Mouse (Mus musculus) R1 (cell line): ENCODE results near the gene Mylpf.

Source experiments
- DNase-seq: peaks from one replicate; pipeline ENCODE4 v3.0.0-alpha.2; 2018; ENCODE audit warnings: low read depth, low spot score

The Mylpf gene

DNA sequence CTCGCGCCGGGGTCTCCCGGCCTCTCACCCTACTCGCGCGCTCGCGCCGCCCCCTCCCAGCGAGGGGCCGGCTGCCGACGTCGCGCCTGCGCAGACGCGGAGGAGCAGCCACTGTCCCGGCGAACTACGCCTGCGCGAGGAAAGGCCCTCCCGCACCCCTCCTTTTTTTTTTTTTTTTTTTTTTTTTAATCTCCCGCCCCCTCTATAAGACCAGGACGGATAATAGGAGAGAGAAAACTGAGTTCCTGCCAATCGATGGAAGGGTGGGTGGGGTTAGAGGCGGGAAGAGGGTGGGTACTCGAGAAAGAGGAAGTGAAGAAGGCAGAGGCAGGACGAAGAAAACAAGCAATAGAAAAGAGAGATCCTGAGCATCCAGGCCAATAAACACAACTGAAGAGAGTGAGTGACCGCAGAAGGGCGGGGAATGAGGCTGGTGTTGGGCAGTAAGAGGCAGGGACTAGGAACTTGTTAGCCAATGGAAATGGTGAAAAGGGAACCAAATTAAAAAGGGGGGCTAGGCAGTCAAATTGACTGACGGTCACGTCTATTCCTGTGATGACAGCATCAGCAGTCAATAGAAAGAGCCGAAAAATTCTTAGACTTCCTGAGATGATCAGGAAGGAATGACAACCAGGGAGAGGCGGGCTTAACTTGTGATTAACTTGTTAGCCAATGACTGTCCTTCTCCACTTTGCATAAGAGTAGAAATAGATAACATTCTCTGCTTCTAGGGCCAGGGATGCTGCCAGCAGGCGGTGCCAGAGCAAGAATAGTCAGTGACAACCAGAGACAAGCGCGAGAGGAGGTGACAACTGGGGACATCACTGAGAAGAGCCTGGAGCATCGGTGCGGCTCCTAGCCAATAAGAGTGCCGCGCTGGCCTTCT is at the start of gene Mylpf:
Gene Mylpf (plus strand): TSS at position 338 of the 886 bp plus-strand sequence.
- peak; percentile 100 for DNase-seq

DNA sequence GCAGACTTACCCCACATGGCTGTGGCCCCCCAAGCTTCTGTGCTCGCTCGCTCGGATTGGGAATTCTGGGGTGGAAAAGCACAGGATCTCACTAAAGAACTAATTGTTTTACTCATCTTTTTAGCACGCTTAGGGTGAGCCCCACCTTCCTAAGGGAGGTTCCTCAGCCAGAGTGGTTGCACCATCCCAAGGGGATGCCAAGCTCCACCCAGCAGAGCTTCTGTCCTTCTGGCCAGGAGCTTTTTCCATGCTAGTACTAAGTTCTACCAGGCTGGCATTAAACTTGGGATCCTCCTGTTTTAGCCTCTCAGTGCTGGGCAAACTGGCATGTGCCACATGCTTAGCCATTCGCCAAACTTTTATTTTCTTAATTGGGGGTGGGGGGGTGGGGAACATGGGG is 46.1 kb upstream of the Mylpf start:
- DNase-seq: no peak

DNA sequence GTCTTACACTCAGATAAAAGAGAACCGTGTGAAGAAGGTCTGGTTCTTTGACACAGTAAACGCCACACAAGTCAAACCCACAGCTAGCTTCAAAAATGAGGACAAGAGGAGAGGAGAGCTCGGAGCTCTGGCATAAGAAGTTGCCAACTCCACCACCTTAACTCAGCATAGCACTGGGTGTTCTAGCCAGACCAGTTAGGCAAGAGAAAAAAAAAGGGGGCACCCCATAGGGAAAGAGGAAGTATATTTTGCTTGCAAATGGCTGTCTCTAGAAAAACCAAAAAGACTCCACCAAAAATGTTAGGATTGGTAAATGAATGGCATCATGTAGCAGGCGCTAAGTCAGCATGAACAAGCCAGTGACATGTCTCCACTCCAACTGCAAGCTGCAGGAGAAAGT is 44.7 kb upstream of the Mylpf start:
- no peak for DNase-seq

DNA sequence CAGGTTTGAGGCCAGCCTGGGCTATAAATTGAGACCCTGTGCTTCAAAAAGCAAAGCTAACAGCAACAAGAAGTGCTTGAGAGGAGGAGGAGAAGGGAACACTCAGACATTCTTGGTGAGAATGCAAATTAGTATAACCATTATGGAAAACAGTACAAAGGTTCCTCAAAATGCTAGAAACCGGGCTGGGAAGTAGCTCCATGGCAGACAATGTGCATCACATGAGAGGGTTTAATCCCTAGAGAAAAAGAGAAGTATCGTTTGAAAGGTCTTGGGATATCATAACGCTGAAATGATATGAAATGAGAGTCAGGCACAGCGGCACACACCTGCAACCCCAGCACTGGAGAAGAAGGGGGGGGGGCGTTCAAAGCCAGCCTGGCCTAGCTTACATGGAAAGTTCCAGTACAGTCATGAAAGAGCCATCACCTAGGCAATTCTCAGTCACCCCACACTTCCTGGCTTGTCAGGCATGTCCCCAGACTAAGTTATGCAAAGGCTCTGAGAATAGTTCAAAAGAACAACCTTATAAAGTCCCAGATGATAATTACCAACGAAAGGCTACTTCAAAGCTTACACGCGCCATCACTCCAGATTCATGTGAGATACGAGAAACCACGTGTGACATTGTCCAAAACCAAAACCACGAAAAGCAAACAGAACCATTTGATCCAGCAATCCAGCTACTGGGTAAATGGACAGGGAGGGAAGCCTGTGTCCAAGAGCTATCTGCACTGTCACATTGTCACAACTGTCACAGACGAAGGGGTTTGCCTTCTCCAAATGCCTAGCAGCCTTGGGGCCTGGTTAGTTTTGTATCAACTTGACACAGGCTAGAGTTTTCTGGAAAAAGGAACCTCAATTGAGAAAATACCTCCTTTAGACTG is 42.8 kb upstream of the Mylpf start:
- DNase-seq: no peak

DNA sequence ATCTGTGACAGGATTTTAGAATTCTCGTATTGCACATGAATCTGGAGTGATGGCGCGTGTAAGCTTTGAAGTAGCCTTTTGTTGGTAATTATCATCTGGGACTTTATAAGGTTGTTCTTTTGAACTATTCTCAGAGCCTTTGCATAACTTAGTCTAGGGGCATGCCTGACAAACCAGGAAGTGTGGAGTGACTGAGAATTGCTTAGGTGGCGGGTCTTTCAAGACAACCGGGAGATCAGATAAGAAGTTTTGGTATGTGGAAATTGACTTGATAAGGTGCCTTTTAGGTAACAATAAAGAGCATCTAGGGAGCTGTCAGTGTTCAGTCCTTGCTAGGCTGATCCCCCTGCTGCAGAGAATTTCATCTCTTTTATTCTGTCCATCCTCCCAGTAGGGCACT is 42.2 kb upstream of the Mylpf start:
- DNase-seq: no peak

DNA sequence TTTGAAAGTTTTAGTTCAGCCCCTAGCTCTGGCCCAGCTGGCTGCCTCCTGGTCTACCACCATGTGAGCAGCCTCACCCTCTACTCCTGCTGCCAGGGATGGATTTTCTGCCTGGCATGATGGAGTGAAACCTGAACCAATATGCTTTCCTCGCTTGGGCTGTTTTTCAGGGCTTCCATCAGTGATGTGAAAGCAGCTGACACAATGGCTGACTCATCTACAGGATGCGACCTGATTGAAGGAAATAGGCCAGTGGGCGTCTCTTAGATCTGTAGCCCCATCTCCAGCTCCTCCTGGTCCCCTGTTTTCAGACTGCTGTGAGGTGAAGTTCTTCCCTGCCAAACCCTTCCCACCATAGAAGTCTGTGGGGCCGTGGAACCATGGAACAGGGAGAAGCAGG is 31.8 kb upstream of the Mylpf start:
- no peak for DNase-seq

DNA sequence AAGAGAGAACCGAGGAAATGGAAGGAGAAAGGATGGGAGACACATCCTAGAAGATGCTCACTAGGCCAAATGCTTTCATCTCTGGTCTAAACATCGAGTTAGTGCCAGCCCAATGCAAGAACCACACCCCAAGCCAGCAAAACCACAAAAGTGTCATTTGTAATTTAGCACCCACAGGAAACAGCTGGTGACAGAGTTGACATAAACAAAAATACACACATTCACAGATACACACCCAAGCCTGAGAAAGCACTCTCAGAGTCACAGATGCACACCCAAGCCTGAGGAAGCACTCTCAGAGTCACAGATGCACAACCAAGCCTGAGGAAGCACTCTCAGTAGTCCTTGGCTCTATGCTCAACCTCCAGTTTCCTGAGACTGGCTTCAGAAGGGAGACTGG is 27.9 kb upstream of the Mylpf start:
- DNase-seq: no peak

DNA sequence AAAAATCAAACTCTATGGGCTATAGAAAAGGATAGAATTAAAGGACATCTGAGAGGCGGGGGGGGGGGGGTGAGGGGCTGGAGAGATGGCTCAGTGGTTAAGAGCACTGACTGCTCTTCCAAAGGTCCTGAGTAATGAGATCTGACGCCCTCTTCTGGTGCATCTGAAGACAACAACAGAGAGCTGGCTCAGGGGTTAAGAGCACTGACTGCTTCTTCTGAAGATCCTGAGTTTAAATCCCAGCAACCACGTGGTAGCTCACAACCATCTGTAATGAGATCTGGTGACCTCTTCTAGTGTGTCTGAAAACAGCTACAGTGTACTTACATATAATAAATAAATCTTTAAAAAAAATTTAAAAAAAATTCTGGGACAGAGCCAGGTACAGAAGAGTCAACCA is 27.0 kb upstream of the Mylpf start:
- DNase-seq: peak; percentile 78

DNA sequence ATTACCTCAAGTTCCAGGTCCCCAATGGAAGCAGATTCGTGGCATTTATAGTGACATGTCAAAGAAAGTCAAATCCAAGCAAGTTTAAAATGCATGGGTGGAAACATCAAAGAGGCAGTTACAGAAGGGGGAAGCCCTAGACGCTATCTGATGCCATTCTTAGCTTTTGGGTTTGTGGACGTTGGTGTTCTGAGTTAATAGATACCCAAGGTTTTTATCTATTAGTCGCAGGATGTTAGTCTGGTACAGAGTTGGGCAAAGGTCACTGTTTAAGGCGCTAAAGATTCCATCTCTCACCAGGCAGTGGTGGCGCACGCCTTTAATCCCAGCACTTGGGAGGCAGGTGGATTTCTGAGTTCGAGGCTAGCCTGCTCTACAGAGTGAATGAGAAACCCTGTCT is 25.3 kb upstream of the Mylpf start:
- no peak for DNase-seq

DNA sequence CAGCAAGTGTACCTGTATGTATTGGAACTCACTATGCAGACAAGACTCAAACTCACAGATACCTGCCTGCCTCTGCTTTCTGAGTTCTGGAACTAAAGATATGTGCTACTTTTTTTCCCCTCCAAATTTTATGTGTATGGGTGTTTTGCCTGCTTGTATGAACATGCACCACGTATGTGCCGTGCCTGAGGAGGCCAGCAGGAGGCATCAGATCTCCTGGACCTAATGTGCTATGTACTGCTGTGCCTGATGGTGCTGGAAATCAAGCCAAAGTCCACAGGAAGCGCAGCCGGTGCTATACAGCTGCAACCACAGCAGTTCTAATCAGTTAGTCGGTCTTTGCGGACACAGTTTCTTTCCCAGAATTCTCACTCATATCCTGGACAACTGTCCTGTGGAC is 24.9 kb upstream of the Mylpf start:
- peak; percentile 83 for DNase-seq

DNA sequence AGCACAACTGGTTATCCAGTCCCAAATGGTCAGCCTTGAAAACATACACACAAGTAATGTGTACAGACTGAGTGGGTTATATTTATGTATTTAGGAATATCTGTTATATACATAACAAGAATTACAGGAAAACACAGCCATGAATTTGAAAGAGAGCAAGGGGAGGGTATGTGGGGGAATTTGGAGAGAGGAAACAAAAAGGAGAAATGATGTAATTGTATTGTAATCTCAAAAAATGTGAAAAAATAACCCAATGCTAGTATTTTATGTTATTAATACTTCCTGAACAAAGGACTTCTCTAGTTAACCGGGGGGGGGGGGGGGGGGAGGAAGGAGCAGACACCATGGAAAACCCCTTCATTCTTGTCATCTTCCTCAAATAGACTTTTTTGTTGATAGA is 24.0 kb upstream of the Mylpf start:
- DNase-seq: no peak

DNA sequence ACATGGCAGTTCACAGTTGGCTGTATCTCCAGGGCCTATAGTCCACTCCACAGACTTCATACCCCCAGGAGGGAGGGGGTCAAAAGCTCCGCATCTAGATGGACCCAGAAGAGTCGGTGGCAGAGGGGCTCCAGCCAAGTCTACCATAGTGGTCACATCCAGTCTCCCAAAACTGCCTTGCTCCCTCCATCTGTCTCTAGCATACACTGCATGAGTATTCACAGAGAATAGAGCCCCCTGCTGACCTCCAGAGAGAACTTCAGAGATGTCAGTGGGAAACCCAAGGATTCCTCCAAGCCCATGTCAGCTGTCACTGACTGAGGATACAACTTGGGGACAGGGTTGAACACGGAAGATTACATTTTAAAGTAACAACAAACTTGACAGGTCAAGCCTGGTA is 23.1 kb upstream of the Mylpf start:
- peak; percentile 80 for DNase-seq

DNA sequence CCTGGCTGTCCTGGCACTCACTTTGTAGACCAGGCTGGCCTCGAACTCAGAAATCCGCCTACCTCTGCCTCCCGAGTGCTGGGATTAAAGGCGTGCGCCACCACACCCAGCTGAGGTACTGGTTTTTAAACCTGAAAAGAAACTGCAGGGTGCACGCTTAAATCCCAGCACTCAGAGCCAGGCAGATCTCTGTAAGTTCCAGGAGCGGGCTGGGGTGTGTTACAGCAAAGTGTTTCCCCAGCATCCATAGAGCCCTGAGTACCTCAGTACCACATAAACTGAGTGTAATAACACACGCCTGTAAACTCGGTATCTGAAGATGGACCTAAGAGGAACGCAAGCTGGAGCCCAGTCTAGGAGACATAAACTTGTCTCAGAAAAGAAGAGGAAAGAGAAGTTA is 21.3 kb upstream of the Mylpf start:
- DNase-seq: peak; percentile 89

DNA sequence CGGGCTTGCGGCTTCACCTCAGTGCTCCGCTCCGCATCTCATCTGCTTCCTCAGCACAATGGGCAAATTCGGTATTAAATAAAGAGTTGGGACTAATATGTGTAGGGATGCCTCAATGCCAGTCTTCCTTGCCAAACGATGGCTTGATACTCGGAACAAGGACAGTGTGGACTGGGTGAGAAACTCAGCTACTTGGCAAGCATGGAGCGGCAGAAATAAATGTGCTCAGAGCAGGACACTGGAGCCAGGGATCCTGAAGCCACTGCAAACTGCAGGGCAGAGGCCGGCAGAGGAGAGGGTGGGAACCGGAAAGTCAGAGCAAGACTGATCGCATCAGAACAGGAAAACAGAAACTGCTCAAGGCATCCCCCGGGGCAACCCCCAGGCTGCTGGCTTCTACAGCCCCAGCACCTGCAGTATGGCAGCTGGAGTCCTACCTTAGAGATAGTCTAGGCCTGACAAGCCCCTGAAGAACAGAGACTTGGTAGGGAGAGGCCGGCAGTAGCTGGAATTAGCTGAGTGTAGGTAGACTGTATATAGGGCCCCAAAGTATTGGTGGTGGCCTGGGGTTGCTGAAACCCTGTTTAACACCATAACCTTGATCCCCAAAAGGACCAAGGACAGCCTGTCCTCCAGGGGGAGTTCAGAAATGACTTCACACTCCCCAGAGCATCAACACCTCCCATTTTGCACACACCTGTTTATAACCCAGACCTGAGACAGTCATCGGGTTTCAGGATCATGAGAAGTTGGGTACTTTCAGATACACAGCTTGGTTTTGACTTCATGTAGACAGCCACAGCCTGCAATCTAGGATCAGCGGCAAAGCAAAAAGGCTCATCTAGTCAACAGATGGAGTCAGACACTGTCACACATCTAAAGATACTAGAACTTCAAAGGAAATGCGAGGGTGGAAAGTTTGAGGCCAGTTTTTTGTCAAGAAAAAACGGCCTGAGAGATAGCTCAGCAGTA is 20.1 kb upstream of the Mylpf start:
- no peak for DNase-seq

DNA sequence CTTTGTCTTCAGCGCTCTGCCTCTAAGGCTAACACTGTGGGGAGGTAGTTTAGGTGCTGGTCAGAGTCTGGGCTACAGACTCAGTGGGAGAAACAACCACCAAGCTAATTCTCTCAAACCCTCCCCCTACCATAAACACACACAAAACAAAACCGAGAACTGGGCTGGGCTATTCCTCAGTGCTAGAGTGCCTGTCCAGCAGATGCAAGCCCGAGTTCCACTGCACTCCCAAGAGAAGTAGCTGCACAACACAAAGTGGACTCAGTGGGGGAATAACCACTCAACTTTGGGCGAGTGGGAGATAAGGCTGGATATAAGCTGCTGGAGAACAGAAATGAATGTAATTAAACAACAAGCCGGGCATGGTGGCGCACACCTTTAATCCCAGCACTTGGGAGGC is 18.0 kb upstream of the Mylpf start:
- DNase-seq: no peak

DNA sequence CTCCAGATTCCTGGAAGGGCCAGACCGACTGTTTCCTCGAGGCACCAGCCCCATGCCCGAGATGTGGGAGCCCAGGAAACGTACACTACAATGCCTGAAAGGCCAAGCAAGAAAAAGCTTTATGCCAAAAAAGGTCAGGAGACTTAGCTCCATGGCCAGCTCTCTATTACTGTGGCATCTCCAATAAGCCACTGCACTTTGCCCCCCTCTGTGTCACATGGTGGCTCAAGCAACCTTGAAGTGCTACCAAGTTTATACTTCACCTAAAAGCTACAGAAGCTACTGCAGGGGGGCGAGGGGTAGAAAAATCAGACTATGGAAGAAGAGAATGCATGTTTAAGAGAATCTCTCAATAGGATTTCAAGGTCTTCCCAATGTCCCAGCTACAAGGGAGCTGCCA is 15.7 kb upstream of the Mylpf start:
- DNase-seq: no peak

DNA sequence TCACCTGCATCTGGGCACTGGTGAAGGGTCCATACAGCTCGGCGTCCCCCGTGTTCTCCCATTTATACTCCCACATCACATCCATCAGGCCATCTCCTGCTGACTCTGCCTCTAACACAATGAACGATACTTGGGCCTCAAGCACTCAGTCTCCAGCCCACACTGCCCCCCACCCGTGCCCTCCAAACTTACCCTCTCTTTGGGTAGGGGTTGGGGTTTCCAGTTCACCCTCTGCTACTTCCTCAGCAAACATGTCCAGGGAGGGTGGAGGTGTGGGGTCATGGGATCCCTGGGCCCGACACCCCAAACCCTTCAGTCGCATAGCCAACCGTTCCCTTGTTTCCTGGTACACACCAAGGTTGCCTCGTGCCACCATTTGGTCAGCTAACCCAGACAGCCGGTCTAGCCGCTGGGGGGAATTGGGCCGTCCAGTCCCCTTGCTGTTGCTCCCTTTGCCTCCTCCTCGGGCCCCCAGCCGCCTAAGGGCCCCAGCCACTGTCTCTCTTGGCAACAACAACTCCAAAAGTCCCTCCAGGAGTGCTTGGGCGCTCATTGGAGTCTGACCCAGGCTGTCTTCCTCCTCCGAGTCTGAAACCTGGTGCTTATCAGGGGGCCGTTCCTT is 14.6 kb upstream of the Mylpf start:
- no peak for DNase-seq

DNA sequence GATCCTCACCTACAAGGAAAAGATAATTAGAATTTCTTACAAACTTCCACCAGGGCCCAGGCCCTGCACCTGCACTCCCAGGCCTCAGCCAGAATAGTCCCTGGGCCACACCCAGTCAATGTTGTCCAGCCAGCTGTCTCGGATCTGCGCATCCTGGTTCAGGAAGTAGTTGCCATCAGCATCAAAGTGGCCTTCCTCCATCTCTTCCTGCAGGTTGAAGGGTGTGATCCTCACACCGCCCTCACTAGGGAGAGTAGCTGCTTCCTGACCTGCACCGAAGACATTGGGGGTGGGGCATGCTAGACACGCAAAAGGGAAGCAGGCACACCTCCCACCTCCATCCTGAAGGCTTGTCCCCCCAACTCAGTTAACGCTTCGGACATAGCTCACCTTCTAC is 14.1 kb upstream of the Mylpf start:
- DNase-seq: peak; percentile 90

DNA sequence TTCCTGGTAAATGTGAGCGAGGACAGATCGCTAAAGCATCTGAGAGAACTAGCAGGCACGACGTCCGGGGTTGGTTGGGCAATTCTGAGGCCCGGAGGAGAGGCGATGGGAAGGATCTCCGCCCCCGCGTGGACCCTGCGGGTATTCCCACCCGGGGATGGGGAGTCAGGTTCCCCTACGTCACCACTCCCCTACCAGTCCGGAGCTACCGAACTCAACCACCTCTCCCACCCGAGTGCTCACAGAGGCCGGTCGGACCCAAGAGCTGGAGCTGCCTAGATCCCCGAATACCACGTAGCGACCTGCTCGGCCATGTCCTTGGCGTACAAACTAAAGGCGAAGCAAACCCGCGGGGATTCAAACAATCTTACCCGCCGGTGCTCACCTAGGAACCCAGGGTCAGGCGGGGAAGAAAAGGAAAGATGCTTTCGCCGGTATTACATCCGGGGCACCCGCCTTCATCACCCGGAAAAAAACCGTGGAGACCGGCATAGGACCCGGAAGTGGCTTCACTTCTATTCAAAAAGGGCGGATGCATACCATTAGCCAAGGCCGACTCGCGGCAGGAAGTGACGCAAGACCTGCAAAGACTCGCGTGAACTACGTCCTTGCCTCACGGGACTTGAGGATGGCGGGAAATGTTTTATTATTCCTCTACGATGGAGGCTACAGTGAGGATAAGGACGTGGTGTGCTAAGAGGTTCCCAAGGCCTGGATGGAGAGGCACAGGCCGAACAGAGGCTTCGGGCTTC is 13.0 kb upstream of the Mylpf start, which contains the start of gene Cd2bp2:
Gene Cd2bp2 (minus strand): TSS at position 507 of the 752 bp plus-strand sequence.
- DNase-seq: peak; percentile 100

DNA sequence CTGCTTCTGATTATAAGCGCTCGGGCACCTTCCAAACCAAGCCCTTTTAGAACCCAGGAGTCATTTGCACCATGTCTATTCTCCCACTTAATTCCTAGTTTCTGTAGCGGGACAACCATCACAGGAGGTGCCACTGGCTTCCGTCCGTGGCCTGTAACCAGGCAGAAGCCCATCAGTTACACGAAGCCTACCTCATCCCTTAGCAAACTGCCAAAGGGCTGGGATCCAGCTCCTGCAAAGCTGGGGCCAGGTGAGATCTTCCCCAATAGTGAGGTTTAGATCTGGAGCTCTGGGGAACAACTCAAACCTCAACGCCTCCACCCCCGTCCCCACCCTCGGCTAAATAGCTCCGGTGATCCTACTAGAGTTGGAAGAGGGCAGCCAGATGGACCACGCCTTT is 12.2 kb upstream of the Mylpf start:
- no peak for DNase-seq
